Mouse (Mus musculus): ENCODE measurements around the gene Tyrp1. TPM values are rescaled to one million over a fixed set of nuclear protein-coding genes. Genes with fewer than 3 reads are reported as not detected.

The Tyrp1 gene
- polyA plus RNA-seq (2012; rRNA removed; ENCODE audit: low replicate concordance): not detected in 2 replicates

GRCm38 (mm10) chr4:80834050-80834449 lies at the start of gene Tyrp1:
TSS of gene Tyrp1 (plus strand) at chr4:80834123.

Other genes with a start within 250 kb of the Tyrp1 start
- gene Lurap1l, start 76.5 kb downstream of the Tyrp1 start, polyA plus RNA-seq (2012; rRNA removed; ENCODE audit: low replicate concordance): 10.3 and 17.1 TPM in 2 replicates